Mouse (Mus musculus): Measurements from ENCODE around the gene C9. TPM values are rescaled to one million over a fixed set of nuclear protein-coding genes. Genes with fewer than 3 reads are reported as not detected.

The C9 gene
- polyA plus RNA-seq, 1 experiment from 2014 or later: not detected

- DNase-seq (ENCODE audit: low read depth, low spot score): no peak
- in situ Hi-C loops (cut with MboI; ENCODE audit: low pct_unique_long_range_greater_than_20kb): no loop called here
- CTCF ChIA-PET: interaction anchor here (0.7 to 4.3 kb wide), 2 partner anchors 9 to 103 kb away, joined by 3 to 16 read pairs; no protein-coding TSS in a partner anchor
- POLR2A ChIA-PET: no interaction called here
- ATAC-seq: no peak
- no peak for TF ChIP-seq CTCF (IDR thresholded peaks at IDR 0.05)
- no peaks in the 10 kb centered on the region for H3K27me3 ChIP-seq
Measured at GRCm38 (mm10) chr15:6466995-6467394, 21.9 kb downstream of the C9 start.

DNA sequence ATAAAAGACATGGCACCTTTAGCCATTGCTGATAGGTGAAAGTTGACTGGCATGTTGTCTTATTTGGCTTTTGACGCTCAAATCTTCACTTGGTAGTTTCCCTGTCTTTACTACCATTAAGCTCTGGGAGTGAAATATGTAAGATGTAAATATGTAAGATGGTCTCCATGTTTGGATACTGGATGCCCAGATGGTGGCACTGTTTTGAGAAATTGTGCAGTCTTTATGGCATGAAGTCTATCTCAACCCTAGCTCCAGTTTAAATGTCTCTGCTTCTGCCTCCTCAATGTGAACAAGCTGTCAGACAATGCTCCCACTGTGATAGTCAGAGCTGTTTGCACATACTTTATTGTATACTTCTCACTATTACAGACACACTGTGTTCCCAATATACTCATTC is 23.7 kb downstream of the C9 start:
- in situ Hi-C loops (cut with MboI; ENCODE audit: low pct_unique_long_range_greater_than_20kb): no loop called here
- H3K27me3 ChIP-seq: no peaks in the 10 kb centered on the region
- POLR2A ChIA-PET: interaction anchor here (0.7 kb wide), 1 partner anchor 610 kb away, joined by 3 read pairs; no protein-coding TSS in a partner anchor
- CTCF ChIA-PET: interaction anchor here (0.6 to 4.3 kb wide), 4 partner anchors 9 to 102 kb away, joined by 3 to 16 read pairs (median 6); no protein-coding TSS in a partner anchor
- no peak for TF ChIP-seq CTCF (IDR thresholded peaks at IDR 0.05)
- DNase-seq (ENCODE audit: low read depth, low spot score) (no peak), ATAC-seq (no peak)

DNA sequence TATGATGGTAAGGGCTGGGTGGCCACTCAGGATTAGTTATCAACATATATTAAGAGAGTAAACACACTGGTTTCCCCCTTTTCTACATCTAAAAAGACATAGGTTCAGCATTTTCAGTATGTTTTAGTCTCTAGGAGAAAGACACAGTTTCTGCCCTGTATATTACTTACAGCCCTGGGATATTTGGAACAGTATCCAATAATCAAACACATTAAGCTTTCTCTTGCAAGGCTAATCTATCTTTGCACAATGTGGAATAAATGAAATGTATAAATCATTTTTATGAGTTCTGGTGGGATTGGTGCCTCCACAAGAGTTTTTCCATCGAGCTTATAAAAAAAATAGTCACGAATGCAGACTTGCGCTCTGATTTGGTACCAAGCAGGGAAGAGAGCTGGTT is 24.3 kb downstream of the C9 start:
- ATAC-seq (no peak), DNase-seq (ENCODE audit: low read depth, low spot score) (no peak)
- POLR2A ChIA-PET: no interaction called here
- in situ Hi-C loops (cut with MboI; ENCODE audit: low pct_unique_long_range_greater_than_20kb): no loop called here
- CTCF ChIA-PET: interaction anchor here (0.6 to 4.3 kb wide), 4 partner anchors 9 to 102 kb away, joined by 3 to 16 read pairs (median 6); no protein-coding TSS in a partner anchor
- no peak for TF ChIP-seq CTCF (IDR thresholded peaks at IDR 0.05)
- H3K27me3 ChIP-seq: no peaks in the 10 kb centered on the region

DNA sequence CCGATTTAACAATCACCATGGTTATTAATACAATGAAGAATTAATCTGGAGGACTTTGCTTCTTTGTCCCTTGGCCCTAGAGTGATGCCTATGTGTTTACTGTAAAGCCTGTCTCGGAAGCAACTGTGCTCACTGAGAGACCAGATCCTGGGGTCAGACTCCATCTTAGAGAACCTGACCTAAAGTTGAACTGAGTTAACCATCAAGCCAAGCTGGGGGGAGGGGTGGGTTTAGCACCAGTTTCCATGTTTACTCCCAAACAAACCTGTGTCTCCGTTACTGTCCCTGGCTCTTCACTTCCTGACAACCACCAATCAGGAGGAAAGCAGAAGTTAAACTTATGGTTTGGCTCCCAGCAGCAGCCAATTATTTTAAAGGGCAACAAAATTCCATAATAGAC is 38.4 kb downstream of the C9 start:
- DNase-seq (ENCODE audit: low read depth, low spot score): no peak
- ChIA-PET POLR2A (no interaction called here), CTCF (no interaction called here)
- no peaks in the 10 kb centered on the region for H3K27me3 ChIP-seq
- no peak for ATAC-seq
- no peak for TF ChIP-seq CTCF (IDR thresholded peaks at IDR 0.05)
- in situ Hi-C loops (cut with MboI; ENCODE audit: low pct_unique_long_range_greater_than_20kb): no loop called here

DNA sequence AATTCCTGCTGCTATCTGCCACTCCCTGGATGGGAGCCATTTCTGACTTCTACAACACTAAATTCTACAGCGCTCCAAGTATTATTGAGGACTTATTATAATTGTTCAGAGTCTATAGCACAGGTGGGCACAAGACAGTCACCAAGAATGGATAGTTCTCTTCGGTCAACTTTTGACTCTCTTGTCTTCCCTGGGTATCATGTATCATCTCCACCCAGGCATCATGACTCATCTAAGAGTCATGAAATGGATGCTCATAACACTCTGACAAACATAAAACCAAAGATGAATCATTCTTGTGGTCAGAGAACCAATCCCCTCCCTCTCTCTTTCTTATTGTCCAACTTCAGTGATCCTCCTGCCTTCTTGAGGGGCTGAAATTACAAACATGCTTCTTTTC is 47.3 kb downstream of the C9 start:
- no peaks in the 10 kb centered on the region for H3K27me3 ChIP-seq
- POLR2A ChIA-PET: no interaction called here
- CTCF ChIA-PET: no interaction called here
- in situ Hi-C loops (cut with MboI; ENCODE audit: low pct_unique_long_range_greater_than_20kb): no loop called here
- peak; percentile 64 for DNase-seq (ENCODE audit: low read depth, low spot score)
- peak; percentile 87 for ATAC-seq
- TF ChIP-seq CTCF (IDR thresholded peaks at IDR 0.05): no peak

GRCm38 (mm10) chr15:6498396-6499070 is 53.4 kb downstream of the C9 start:
- ATAC-seq (no peak), DNase-seq (ENCODE audit: low read depth, low spot score) (no peak)
- no peaks in the 10 kb centered on the region for H3K27me3 ChIP-seq
- in situ Hi-C loops (cut with MboI; ENCODE audit: low pct_unique_long_range_greater_than_20kb): no loop called here
- no peak for TF ChIP-seq CTCF (IDR thresholded peaks at IDR 0.05)
- POLR2A ChIA-PET: no interaction called here
- CTCF ChIA-PET: interaction anchor here (2.2 to 8.6 kb wide), 2 partner anchors 11 to 72 kb away, joined by 8 to 37 read pairs; no protein-coding TSS in a partner anchor

- no peak for ATAC-seq
- CTCF ChIA-PET: interaction anchor here (0.7 to 8.6 kb wide), 3 partner anchors 9 to 69 kb away, joined by 3 to 37 read pairs (median 8); no protein-coding TSS in a partner anchor
- peak; percentile 53 for TF ChIP-seq CTCF (IDR thresholded peaks at IDR 0.05)
- DNase-seq (ENCODE audit: low read depth, low spot score): no peak
- in situ Hi-C loops (cut with MboI; ENCODE audit: low pct_unique_long_range_greater_than_20kb): loop anchor here (5.0 kb wide), 1 partner anchor 67 kb away; no protein-coding TSS in a partner anchor
- no peaks in the 10 kb centered on the region for H3K27me3 ChIP-seq
- POLR2A ChIA-PET: no interaction called here
Measured at GRCm38 (mm10) chr15:6500787-6501186, 55.7 kb downstream of the C9 start.

- no peaks in the 10 kb centered on the region for H3K27me3 ChIP-seq
- no peak for DNase-seq (ENCODE audit: low read depth, low spot score)
- CTCF ChIA-PET: no interaction called here
- in situ Hi-C loops (cut with MboI; ENCODE audit: low pct_unique_long_range_greater_than_20kb): no loop called here
- no peak for TF ChIP-seq CTCF (IDR thresholded peaks at IDR 0.05)
- no peak for ATAC-seq
- POLR2A ChIA-PET: no interaction called here
Measured at GRCm38 (mm10) chr15:6517525-6517924, 72.4 kb downstream of the C9 start.

- no peaks in the 10 kb centered on the region for H3K27me3 ChIP-seq
- no peak for DNase-seq (ENCODE audit: low read depth, low spot score)
- no peak for ATAC-seq
- ChIA-PET CTCF (interaction anchor here (0.8 kb wide), 1 partner anchor 59 kb away, joined by 3 read pairs; no protein-coding TSS in a partner anchor), POLR2A (no interaction called here)
- no peak for TF ChIP-seq CTCF (IDR thresholded peaks at IDR 0.05)
- in situ Hi-C loops (cut with MboI; ENCODE audit: low pct_unique_long_range_greater_than_20kb): no loop called here
Measured at GRCm38 (mm10) chr15:6519417-6520255, 74.5 kb downstream of the C9 start.

DNA sequence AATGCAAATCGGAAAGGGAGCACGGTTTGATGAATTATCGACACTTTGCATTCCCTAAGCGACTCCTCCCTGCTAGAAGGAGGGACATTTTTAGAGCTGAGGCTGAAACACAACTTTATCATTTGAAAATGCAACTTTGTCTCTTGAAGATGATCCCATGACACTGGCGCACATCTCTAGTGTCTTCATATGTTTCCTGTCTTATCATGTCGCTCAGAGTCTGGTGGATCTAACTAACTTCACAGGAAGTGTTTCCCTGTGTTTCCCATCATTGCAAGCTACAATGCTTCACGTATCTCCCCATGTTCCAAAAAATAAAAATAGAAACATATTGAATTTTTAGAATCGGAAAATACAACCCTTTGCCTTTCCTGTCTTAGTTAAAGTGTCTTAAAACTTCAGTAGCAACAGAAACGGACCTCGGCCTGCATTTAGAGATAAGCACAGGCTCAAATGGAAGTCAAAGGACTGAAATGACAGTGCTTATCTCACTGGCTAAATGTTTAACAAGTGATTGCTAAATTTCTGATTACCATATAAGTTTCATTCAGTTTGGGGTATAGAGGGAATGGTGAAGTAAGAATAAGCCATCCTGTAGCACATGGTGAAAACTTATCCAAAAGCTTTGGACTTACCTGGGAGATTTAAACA is 75.5 kb downstream of the C9 start:
- ChIA-PET POLR2A (no interaction called here), CTCF (no interaction called here)
- no peak for DNase-seq (ENCODE audit: low read depth, low spot score)
- ATAC-seq: no peak
- H3K27me3 ChIP-seq: no peaks in the 10 kb centered on the region
- TF ChIP-seq CTCF (IDR thresholded peaks at IDR 0.05): no peak
- in situ Hi-C loops (cut with MboI; ENCODE audit: low pct_unique_long_range_greater_than_20kb): no loop called here
